Mouse (Mus musculus) urinary bladder, postnatal 36 days (tissue): Measurements from ENCODE around the gene Ranbp3l.

Experiments
- DNase-seq, 2 experiments: peaks; one replicate each; pipeline ENCODE4 v3.0.0; 2022; ENCODE audit warnings: low spot score in 2 of 2, mixed read lengths in 1 of 2

Ranbp3l gene

DNA sequence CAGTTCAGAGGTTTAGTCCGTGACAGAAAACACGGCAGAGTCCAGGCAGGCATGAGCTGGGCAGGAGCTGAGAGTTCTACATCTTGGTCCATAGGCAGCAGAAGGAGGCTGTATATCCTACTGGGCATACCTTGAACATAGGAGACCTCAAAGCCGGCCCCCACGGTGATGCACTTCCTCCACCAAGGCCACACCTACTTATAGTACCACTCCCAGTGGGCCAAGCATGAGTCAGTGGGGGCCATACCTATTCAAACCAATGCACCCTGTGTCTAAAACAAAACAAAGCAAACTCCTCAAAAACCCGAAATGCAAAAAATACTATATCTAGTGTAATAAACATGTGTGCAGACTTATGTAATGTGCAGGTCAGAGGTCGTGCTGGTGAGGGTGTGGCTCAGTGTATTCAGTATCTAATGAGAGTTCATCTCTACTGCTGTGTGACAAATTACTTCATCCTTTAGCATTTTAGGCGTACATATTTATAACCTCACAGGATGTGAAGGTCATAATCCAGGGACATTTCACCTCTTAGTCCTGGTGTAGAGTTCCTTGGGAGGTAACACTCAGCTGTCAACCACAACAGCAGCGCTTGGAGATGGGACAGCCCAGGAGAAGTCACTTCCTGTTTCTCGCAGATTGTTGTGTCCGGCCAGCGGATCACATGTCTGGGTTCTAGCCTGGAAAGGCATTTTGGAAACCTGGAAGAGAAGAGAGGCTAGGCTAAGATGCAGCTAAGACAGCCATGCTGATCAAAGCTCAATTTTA is 126.0 kb downstream of the Ranbp3l start:
- no peak for DNase-seq

DNA sequence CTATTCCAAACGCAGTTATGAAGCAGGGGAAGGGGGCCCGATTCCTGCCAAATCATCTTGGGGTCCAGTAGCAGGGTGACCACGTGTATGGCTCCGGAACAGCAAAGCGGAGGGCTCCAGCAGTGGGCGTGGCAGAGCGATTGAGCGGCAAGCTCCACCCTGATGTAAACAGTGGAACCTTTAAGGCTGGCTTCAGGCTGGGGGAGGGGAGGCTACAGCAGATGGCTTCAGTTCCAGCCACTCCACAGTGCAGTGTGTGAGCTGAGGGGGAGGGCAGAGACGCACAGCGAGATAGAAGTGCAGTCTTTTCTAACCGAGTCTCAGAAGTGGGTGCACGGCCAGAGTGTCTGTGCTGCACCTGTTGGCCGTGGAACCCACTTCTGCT is 126.6 kb downstream of the Ranbp3l start:
- no peak for DNase-seq

DNA sequence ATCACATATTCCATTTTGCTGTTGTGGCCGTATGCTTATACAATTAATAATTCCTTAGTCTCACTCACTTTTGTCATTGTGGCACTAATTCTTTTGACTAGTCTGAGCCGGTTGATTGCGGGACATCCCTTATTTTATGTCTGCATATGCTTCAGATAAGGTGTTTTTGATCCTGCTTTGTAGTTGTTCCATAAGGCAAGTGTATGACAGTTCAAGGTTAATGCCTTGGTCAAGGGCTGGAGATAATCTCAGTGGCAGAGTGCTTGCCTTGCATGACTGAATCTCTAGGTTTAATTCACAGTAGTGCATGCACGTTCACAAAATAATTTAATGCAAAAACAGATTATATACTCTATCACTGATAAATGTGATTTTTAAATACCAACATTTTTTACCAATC is 129.1 kb downstream of the Ranbp3l start:
- no peak for DNase-seq

DNA sequence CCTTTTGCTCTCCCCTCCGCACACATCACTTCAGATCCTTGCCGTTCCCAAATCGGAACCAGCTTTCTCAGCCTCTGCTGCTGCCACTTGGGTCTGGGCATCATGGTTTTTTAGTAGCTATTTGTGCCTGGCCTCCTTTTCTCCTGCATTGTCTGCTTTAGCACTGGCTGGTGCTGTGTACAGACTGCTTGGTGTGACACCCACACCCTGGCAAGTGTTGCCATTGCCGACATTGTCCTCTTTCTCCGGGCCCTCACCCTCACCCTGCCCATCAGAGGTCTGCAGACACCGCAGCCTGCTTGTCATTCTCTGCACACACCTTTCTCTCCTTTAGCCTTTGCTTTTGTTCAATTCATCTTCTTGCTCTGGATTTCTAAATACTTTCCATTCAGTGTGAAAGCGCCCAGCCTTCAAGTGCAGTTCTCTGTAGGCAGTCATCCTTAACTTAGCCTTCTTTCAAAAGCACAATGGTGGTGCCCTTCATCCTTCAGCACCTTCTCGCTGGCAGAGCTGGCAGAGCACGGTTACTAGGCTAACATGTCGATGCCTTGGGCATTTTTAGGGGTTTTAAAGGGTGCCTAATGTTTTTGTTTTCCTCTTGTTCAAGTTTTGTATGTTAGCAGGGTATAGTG is 132.8 kb downstream of the Ranbp3l start:
- DNase-seq = no peak

DNA sequence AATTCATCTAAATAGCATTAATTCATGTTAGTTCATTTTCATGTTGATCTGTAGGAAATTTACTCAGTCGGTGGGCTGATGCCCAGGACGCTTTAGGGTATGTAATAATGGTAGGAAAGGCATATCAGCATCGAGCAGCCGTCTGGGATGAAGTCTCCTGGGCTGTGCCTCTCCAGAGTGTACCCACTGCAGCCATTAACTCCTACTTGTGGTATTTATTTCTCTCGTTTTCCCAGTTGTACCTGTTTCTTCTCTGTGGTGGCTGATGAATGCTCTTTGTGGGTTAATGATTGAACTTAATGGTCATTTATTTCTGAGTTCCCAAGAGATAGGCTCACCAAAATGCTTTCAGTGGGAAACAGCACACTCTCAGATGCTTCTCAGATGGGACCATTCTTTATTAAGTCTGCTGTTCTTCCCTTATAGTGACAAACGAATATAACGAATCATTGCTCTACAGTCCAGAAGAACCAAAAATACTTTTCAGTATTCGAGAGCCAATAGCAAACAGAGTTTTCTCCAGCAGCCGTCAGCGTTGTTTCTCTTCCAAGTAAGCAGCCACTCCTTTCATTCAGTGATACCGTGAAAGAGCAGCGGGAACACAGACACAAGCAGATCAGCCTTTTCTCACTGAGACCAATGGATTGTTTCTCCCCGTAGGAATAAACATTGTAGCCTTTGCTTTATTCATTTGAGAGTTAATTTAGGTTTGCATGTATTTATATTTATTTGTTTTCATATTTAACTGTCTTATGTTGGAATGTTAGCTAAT is 138.7 kb downstream of the Ranbp3l start:
- DNase-seq = no peak

DNA sequence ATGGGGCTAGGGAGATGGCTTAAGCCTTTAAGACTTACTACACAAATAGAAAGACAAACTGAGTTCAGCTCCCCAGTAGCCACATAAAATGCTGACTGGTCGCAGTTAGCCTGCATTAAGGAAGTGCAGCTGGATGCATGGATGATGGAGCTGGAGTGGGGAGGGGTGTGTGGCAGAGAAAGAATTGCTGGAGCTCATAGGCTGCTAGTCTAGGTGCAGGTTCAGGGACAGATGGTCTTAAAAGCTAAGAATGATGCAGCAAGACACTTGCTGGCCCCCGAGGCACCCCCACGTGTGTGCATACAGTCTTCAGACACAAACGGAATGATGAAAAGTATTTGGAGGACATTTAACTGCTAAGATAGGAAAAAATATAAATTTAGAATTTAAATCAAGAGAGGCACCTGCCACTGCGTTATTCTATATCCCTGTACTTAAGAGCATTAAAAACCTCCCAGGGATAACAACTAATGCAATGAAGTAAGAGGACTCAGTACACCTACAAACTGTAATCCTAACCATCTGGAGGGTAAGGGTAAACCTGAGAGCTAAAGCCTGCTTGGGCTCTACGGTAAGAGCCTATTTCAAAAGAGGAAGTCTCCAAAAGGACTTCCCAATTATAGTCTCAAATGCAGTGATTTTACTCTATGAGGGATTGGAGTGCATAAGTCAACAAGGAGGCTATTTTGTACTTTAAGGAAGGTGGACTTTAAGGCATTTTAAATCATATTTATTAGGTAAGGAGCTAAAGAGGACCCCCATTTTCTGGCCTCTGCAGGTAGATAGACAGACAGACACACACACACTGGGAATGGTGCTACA is 143.0 kb downstream of the Ranbp3l start:
- DNase-seq = no peak

DNA sequence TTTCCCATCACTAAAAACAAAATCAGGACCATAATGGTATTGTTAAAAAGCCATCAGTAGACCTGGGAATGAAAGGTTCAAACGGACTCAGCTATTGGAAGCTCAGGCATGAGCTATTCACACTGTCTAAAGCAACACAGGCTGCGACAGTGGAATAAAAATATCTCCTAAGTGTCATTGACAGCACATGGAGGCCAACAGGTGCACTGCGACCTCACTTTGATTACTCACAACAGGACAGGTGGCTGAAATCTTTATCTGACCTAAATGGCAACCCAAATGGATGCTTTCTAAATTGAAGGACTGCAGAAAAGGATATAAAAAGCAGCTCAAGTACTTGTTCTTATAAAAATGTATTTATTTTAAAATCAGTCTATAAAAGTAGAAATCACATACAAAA is 143.9 kb downstream of the Ranbp3l start:
- DNase-seq = no peak

DNA sequence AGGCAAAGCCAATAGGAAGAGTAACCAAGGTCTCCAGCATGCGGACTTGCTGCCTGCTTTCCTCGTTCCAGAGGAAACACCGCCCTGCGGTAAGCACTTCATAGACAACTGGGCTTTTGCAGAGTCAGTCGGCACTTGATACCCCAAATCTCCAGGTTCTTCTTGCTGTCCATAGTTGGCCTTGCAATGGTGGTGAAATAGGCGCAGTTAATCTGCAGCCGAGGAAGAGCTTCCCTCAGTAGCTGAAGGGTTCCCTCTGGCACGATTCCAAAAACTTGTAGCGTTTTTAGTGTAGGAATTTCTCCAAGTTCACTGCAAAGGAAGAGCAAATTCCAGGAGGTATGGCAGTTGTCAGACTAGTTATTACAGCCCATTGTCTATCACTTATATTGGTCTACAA is 145.8 kb downstream of the Ranbp3l start:
- DNase-seq = no peak

DNA sequence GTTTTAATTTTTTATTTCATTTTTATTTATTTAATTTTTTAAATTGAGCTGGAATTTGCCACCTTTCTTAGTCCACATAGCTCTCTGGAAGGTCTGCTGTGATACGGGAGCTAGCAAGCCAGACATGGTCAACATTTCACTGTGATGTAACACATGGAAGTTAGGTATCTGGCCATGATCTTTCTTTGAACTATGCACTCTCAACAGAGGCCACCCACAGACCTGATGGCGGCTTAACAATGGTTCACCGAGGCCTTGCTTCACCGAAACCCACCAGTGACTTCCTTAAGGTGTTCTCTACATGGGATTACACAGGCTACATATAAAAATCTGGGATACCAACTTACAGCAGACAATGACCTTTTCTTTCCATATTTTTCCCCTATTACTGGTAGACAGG is 146.4 kb downstream of the Ranbp3l start:
- no peak for DNase-seq

DNA sequence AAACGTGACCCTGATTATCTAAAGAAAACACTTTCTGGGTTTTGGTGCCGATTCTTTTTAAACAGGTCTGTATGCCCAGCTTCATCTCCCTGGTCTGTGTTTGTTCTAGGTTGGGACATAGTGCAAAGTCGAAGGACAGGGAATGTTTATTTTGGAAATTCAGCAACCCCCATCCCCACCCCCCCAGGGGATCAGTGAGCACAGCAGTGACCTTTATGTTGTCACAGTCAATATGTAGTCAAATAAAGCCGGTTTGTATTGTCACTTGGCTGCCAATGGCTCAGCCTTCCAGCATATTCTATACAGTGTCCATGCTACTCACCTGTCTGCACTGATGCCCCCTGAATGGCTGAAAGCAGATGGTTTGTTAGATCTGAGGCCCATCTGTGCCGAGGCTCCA is 146.8 kb downstream of the Ranbp3l start:
- no peak for DNase-seq
